In the genomic region with DNA sequence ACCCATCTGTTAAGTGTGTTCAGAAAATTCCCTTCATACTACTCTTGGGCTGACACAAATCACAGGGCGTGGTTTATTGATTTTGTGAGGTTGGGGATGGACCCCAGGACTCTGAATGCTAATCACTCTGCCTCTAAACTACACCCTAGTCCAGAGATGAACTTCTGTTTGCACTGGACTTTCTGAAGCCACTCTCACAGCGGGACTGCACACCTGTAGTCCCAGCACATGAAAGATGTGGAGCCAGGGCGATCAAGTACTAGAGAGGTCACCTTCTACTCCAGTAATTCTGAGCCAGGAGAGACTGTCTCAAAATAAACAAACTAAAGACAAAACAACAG, we compare ENCODE assay signal across 8 mouse cellular contexts. TPM values are rescaled to one million over a fixed set of nuclear protein-coding genes. Genes with fewer than 3 reads are reported as not detected.
DNase-seq lines count a peak whose midpoint lies in the region; ATAC-seq and TF ChIP-seq lines count a peak whose summit lies in the region.

No protein-coding gene starts in this region.

- DNase-seq in kidney, postnatal 0 days (ENCODE audit: low spot score) = no peak
- no peak for DNase-seq in kidney, adult 9 months
- no peak for DNase-seq in limb, embryonic 10.5 days (ENCODE audit: low spot score)
- DNase-seq in cerebellum, postnatal 25 days = no peak
- DNase-seq in cerebellum, postnatal 36 days = no peak
- no peak for DNase-seq in right cerebral cortex, adult 2 months (ENCODE audit: low spot score in 2 of 2)

- no peak for TF ChIP-seq CTCF in kidney, postnatal 0 days (IDR thresholded peaks at IDR 0.05; ENCODE audit: low read depth)

- H3K9me3 ChIP-seq in kidney, postnatal 0 days (replicated peaks; ENCODE audit: low read length) = no peaks in the 10 kb centered on the region
- no peaks in the 10 kb centered on the region for H3K9me3 ChIP-seq in embryonic facial prominence, embryonic 13.5 days
- no peaks in the 10 kb centered on the region for H3K9me3 ChIP-seq in limb, embryonic 10.5 days (replicated peaks)
- no peaks in the 10 kb centered on the region for H3K9me3 ChIP-seq in neural tube, embryonic 13.5 days

- no peak overlapping the region for H3K4me3 ChIP-seq in kidney, postnatal 0 days (replicated peaks; ENCODE audit: low read depth, low read length)
- peak overlapping the region; percentile 83 for H3K4me3 ChIP-seq in embryonic facial prominence, embryonic 13.5 days
- peak overlapping the region; percentile 80 for H3K4me3 ChIP-seq in limb, embryonic 10.5 days
- peak overlapping the region; percentile 61 for H3K4me3 ChIP-seq in neural tube, embryonic 13.5 days

- H3K27me3 ChIP-seq in kidney, postnatal 0 days (ENCODE audit: insufficient read depth, low read length) = no peaks in the 10 kb centered on the region
- H3K27me3 ChIP-seq in embryonic facial prominence, embryonic 13.5 days = no peaks in the 10 kb centered on the region
- no peaks in the 10 kb centered on the region for H3K27me3 ChIP-seq in limb, embryonic 10.5 days (ENCODE audit: low read depth, poor library complexity, severe bottlenecking)
- peaks cover 5% of the 10 kb centered on the region; the same call in 1 of the 2 replicates for H3K27me3 ChIP-seq in neural tube, embryonic 13.5 days

- whole genome bisulfite sequencing in kidney, postnatal 0 days = 34% methylated on average over 3 of the region's 3 CpGs
- WGBS in embryonic facial prominence, embryonic 13.5 days = 53% methylated on average over 3 of the region's 3 CpGs
- WGBS in limb, embryonic 10.5 days = 61% methylated on average over 3 of the region's 3 CpGs
- 57% methylated on average over 3 of the region's 3 CpGs for WGBS in neural tube, embryonic 13.5 days

- peak overlapping the region; percentile 92; the same call in 1 of the 2 replicates for H3K27ac ChIP-seq in kidney, postnatal 0 days
- peak overlapping the region; percentile 95 for H3K27ac ChIP-seq in embryonic facial prominence, embryonic 13.5 days
- peak overlapping the region; percentile 98 for H3K27ac ChIP-seq in limb, embryonic 10.5 days
- H3K27ac ChIP-seq in neural tube, embryonic 13.5 days (replicated peaks) = no peak overlapping the region; the same call in 1 of the 2 replicates

- no peak overlapping the region for H3K9ac ChIP-seq in kidney, postnatal 0 days (ENCODE audit: low read depth, low read length)
- H3K9ac ChIP-seq in embryonic facial prominence, embryonic 13.5 days = peak overlapping the region; percentile 90; the same call in 1 of the 2 replicates
- H3K9ac ChIP-seq in neural tube, embryonic 13.5 days = peak overlapping the region; percentile 73; the same call in 1 of the 2 replicates

- H3K4me2 ChIP-seq in kidney, postnatal 0 days (ENCODE audit: low read length) = peak overlapping the region; percentile 69
- peak overlapping the region; percentile 75 for H3K4me2 ChIP-seq in embryonic facial prominence, embryonic 13.5 days
- H3K4me2 ChIP-seq in neural tube, embryonic 13.5 days = peak overlapping the region; percentile 76

- H3K4me1 ChIP-seq in kidney, postnatal 0 days (replicated peaks; ENCODE audit: insufficient read depth, low read length) = peaks cover 11% of the 10 kb centered on the region; the same call in 1 of the 2 replicates
- H3K4me1 ChIP-seq in embryonic facial prominence, embryonic 13.5 days = peaks cover 33% of the 10 kb centered on the region
- peaks cover 50% of the 10 kb centered on the region for H3K4me1 ChIP-seq in limb, embryonic 10.5 days
- peaks cover 34% of the 10 kb centered on the region for H3K4me1 ChIP-seq in neural tube, embryonic 13.5 days (replicated peaks)

- no peak for ATAC-seq in kidney, postnatal 0 days (replicated peaks; ENCODE audit: low FRiP score, low read depth)
- no peak for ATAC-seq in embryonic facial prominence, embryonic 13.5 days (ENCODE audit: insufficient number of reproducible peaks, insufficient read depth, low FRiP score, low TSS enrichment, low read depth)
- no peak for ATAC-seq in neural tube, embryonic 13.5 days (ENCODE audit: low read depth)

- H3K36me3 ChIP-seq in kidney, postnatal 0 days (ENCODE audit: insufficient read depth, low read length) = peaks cover 22% of the 10 kb centered on the region
- H3K36me3 ChIP-seq in embryonic facial prominence, embryonic 13.5 days = peaks cover 33% of the 10 kb centered on the region
- H3K36me3 ChIP-seq in limb, embryonic 10.5 days = peaks cover 67% of the 10 kb centered on the region
- H3K36me3 ChIP-seq in neural tube, embryonic 13.5 days = 0 out of 2 replicates have a peak, but pooled peaks cover 8% of the 10 kb centered on the region

RNA-seq across cellular contexts. Expression of a gene that starts 0.4 kb away (rescaled TPM):
- 10.1 and 10.3 TPM in 2 replicates for polyA plus RNA-seq in kidney, postnatal 0 days (2015; fragmentation: Nextera tagmentation; extraction: Ambion mirVana)
- polyA plus RNA-seq in embryonic facial prominence, embryonic 13.5 days (2015; fragmentation: Nextera tagmentation; extraction: Ambion mirVana) = 20.8 and 22.6 TPM in 2 replicates
- 22.7 and 24.2 TPM in 2 replicates for polyA plus RNA-seq in limb, embryonic 10.5 days (2016; fragmentation: Nextera tagmentation; extraction: Ambion mirVana)
- polyA plus RNA-seq in neural tube, embryonic 13.5 days (2015; fragmentation: Nextera tagmentation; extraction: Ambion mirVana) = 5.3 and 5.9 TPM in 2 replicates

RNA-seq across cellular contexts. Expression of a gene that starts 36.3 kb away (rescaled TPM):
- polyA plus RNA-seq in kidney, postnatal 0 days (2015; fragmentation: Nextera tagmentation; extraction: Ambion mirVana) = 5.6 and 6.1 TPM in 2 replicates
- 0.74 and 1.1 TPM in 2 replicates for polyA plus RNA-seq in embryonic facial prominence, embryonic 13.5 days (2015; fragmentation: Nextera tagmentation; extraction: Ambion mirVana)
- polyA plus RNA-seq in limb, embryonic 10.5 days (2016; fragmentation: Nextera tagmentation; extraction: Ambion mirVana) = 1.2 and 1.6 TPM in 2 replicates
- 0.46 and 0.72 TPM in 2 replicates for polyA plus RNA-seq in neural tube, embryonic 13.5 days (2015; fragmentation: Nextera tagmentation; extraction: Ambion mirVana)

RNA-seq across cellular contexts. Expression of a gene that starts 38.9 kb away (rescaled TPM):
- 55.1 and 61.1 TPM in 2 replicates for polyA plus RNA-seq in kidney, postnatal 0 days (2015; fragmentation: Nextera tagmentation; extraction: Ambion mirVana)
- polyA plus RNA-seq in embryonic facial prominence, embryonic 13.5 days (2015; fragmentation: Nextera tagmentation; extraction: Ambion mirVana) = 105 and 111 TPM in 2 replicates
- 225 and 232 TPM in 2 replicates for polyA plus RNA-seq in limb, embryonic 10.5 days (2016; fragmentation: Nextera tagmentation; extraction: Ambion mirVana)
- polyA plus RNA-seq in neural tube, embryonic 13.5 days (2015; fragmentation: Nextera tagmentation; extraction: Ambion mirVana) = 17.5 and 21.0 TPM in 2 replicates

RNA-seq across cellular contexts. Expression of a gene that starts 53.5 kb away (rescaled TPM):
- polyA plus RNA-seq in kidney, postnatal 0 days (2015; fragmentation: Nextera tagmentation; extraction: Ambion mirVana) = 28.3 and 28.7 TPM in 2 replicates
- polyA plus RNA-seq in embryonic facial prominence, embryonic 13.5 days (2015; fragmentation: Nextera tagmentation; extraction: Ambion mirVana) = 27.4 and 29.2 TPM in 2 replicates
- polyA plus RNA-seq in limb, embryonic 10.5 days (2016; fragmentation: Nextera tagmentation; extraction: Ambion mirVana) = 46.0 and 52.0 TPM in 2 replicates
- polyA plus RNA-seq in neural tube, embryonic 13.5 days (2015; fragmentation: Nextera tagmentation; extraction: Ambion mirVana) = 21.3 and 22.8 TPM in 2 replicates
